Comparison of ENCODE assay signal across 12 mouse cellular contexts in genomic region chr10:94823971-94824760, GRCm38 (mm10).
A peak's percentile ranks its signal among the peaks of the same experiment; 100 is the strongest.
DNase-seq lines count a peak whose midpoint lies in the region; ATAC-seq and TF ChIP-seq lines count a peak whose summit lies in the region.
"Had no signal": no experiment of that assay in that cellular context is flagged by ENCODE, and none has a peak within 500 bp of the region (broad histone marks: within the 10 kb centered on the region; RNA-seq: fewer than 3 reads in every experiment).

No protein-coding gene starts in this region.

- no peaks in the 10 kb centered on the region for H3K9me3 ChIP-seq in midbrain, embryonic 16.5 days (replicated peaks; ENCODE audit: control insufficient read depth, low read length, poor library complexity, severe bottlenecking)
- H3K9me3 ChIP-seq in midbrain, postnatal 0 days (ENCODE audit: low read length), result no peaks in the 10 kb centered on the region
- H3K9me3 ChIP-seq in limb, embryonic 11.5 days (ENCODE audit: control insufficient read depth, low read length), result no peaks in the 10 kb centered on the region
- H3K9me3 ChIP-seq: megakaryocyte, embryonic 14.5 days had no signal

- WGBS in midbrain, embryonic 16.5 days, result 47% methylated on average over 11 of the region's 11 CpGs
- 47% methylated on average over 11 of the region's 11 CpGs for WGBS in midbrain, postnatal 0 days
- 14% methylated on average over 11 of the region's 11 CpGs for WGBS in limb, embryonic 11.5 days
- WGBS in thymus, adult 2 months, result 80% methylated on average over 11 of the region's 11 CpGs

- TF ChIP-seq CTCF in midbrain, postnatal 0 days (IDR thresholded peaks at IDR 0.05), result no peak
- TF ChIP-seq CTCF in thymus, adult 2 months (IDR thresholded peaks at IDR 0.05; ENCODE audit: borderline replicate concordance, control insufficient read depth, extremely low read depth, insufficient read depth, low read length, poor library complexity), result no peak

- no peak overlapping the region for H3K27ac ChIP-seq in midbrain, embryonic 16.5 days (ENCODE audit: low read length)
- H3K27ac ChIP-seq in midbrain, postnatal 0 days (ENCODE audit: low read depth, low read length), result no peak overlapping the region
- no peak overlapping the region for H3K27ac ChIP-seq in limb, embryonic 11.5 days (replicated peaks; ENCODE audit: low read depth, low read length)
- H3K27ac ChIP-seq in thymus, adult 2 months (ENCODE audit: control insufficient read depth, insufficient read depth, low read length), result no peak overlapping the region

- no peak overlapping the region for H3K9ac ChIP-seq in midbrain, embryonic 16.5 days (ENCODE audit: low read depth, low read length)
- H3K9ac ChIP-seq in midbrain, postnatal 0 days (replicated peaks; ENCODE audit: low read length, poor library complexity, severe bottlenecking), result no peak overlapping the region
- no peak overlapping the region; the same call in 1 of the 2 replicates for H3K9ac ChIP-seq in limb, embryonic 11.5 days (ENCODE audit: low read length)

- ATAC-seq in midbrain, embryonic 16.5 days, result 0 out of 2 replicates have a peak, but pooled peaks have one; percentile 11
- no peak for ATAC-seq in midbrain, postnatal 0 days (ENCODE audit: low FRiP score)
- 0 out of 2 replicates have a peak, but pooled peaks have one; percentile 35 for ATAC-seq in limb, embryonic 11.5 days (ENCODE audit: insufficient number of reproducible peaks, low FRiP score, low TSS enrichment, low read depth)

- peak; percentile 15 for DNase-seq in gastrocnemius, postnatal 25 days
- no peak for DNase-seq in gastrocnemius, adult 8-10 months (ENCODE audit: low spot score in 2 of 2)
- DNase-seq in midbrain, postnatal 0 days (ENCODE audit: low spot score), result no peak
- peak; percentile 44 for DNase-seq in limb, embryonic 11.5 days (ENCODE audit: low spot score)
- peak; percentile 36 for DNase-seq in splenic B cell, adult 2 months (ENCODE audit: low read depth, low spot score)
- no peak for DNase-seq in thymus, postnatal 14 days
- DNase-seq in thymus, adult 2 months, result no peak
- DNase-seq: B cell, adult 2 months; cerebellum, postnatal 36 days; kidney, postnatal 36 days had no signal

- peaks cover 6% of the 10 kb centered on the region; the same call in 1 of the 2 replicates for H3K4me1 ChIP-seq in midbrain, embryonic 16.5 days (ENCODE audit: control insufficient read depth, insufficient read depth, low read length)
- no peaks in the 10 kb centered on the region for H3K4me1 ChIP-seq in midbrain, postnatal 0 days (ENCODE audit: insufficient read depth, low read length)
- H3K4me1 ChIP-seq in limb, embryonic 11.5 days (ENCODE audit: control insufficient read depth, insufficient read depth, low read length), result peaks cover 6% of the 10 kb centered on the region
- H3K4me1 ChIP-seq in thymus, adult 2 months (replicated peaks; ENCODE audit: control insufficient read depth, insufficient read depth, low read length), result peaks cover 18% of the 10 kb centered on the region

- no peak overlapping the region for H3K4me3 ChIP-seq in midbrain, embryonic 16.5 days (ENCODE audit: low read depth, low read length)
- H3K4me3 ChIP-seq in midbrain, postnatal 0 days (ENCODE audit: low read depth, low read length), result no peak overlapping the region
- no peak overlapping the region for H3K4me3 ChIP-seq in limb, embryonic 11.5 days (ENCODE audit: low read depth, low read length)
- H3K4me3 ChIP-seq in thymus, adult 2 months (ENCODE audit: control insufficient read depth, insufficient read depth, low read length), result no peak overlapping the region
- H3K4me3 ChIP-seq: megakaryocyte, embryonic 14.5 days had no signal

- no peaks in the 10 kb centered on the region for H3K27me3 ChIP-seq in midbrain, embryonic 16.5 days (ENCODE audit: control insufficient read depth, insufficient read depth, low read depth, low read length)
- no peaks in the 10 kb centered on the region for H3K27me3 ChIP-seq in midbrain, postnatal 0 days (ENCODE audit: insufficient read depth, low read length)
- no peaks in the 10 kb centered on the region for H3K27me3 ChIP-seq in limb, embryonic 11.5 days (ENCODE audit: control insufficient read depth, insufficient read depth, low read length)
- no peaks in the 10 kb centered on the region for H3K27me3 ChIP-seq in splenic B cell, adult 2 months (ENCODE audit: control insufficient read depth, insufficient read depth, low read length, poor library complexity, severe bottlenecking)
- no peaks in the 10 kb centered on the region for H3K27me3 ChIP-seq in thymus, adult 2 months (ENCODE audit: control insufficient read depth, insufficient read depth, low read length)
- H3K27me3 ChIP-seq: megakaryocyte, embryonic 14.5 days had no signal

- no peak overlapping the region for H3K4me2 ChIP-seq in midbrain, embryonic 16.5 days (ENCODE audit: low read length)
- no peak overlapping the region for H3K4me2 ChIP-seq in midbrain, postnatal 0 days (ENCODE audit: low read depth, low read length, poor library complexity, severe bottlenecking)
- H3K4me2 ChIP-seq in limb, embryonic 11.5 days (ENCODE audit: low read depth, severe bottlenecking), result no peak overlapping the region

- no peak for TF ChIP-seq POLR2A in thymus, adult 2 months (IDR thresholded peaks at IDR 0.05; ENCODE audit: control insufficient read depth, extremely low read depth, insufficient read depth, low read length, poor library complexity)

- peaks cover 14% of the 10 kb centered on the region for H3K36me3 ChIP-seq in midbrain, embryonic 16.5 days (ENCODE audit: control insufficient read depth, insufficient read depth, low read length)
- peaks cover 1% of the 10 kb centered on the region for H3K36me3 ChIP-seq in midbrain, postnatal 0 days (ENCODE audit: insufficient read depth, low read length)
- no peaks in the 10 kb centered on the region for H3K36me3 ChIP-seq in limb, embryonic 11.5 days (ENCODE audit: control insufficient read depth, insufficient read depth, low read length)
- peaks cover 5% of the 10 kb centered on the region; the same call in 1 of the 2 replicates for H3K36me3 ChIP-seq in splenic B cell, adult 2 months (ENCODE audit: control insufficient read depth, insufficient read depth, low read length, poor library complexity, severe bottlenecking)
- H3K36me3 ChIP-seq in thymus, adult 2 months (ENCODE audit: control insufficient read depth, insufficient read depth, low read length), result no peaks in the 10 kb centered on the region

Comparison
In these comparisons a context has a peak if more than half of its experiments do, and no peak if none do; other contexts are left out.
1. DNase-seq: peak in gastrocnemius, postnatal 25 days (single experiment), limb, embryonic 11.5 days (single experiment) and splenic B cell, adult 2 months (single experiment); none in gastrocnemius, adult 8-10 months (0 of 2), midbrain, postnatal 0 days (single experiment), thymus, postnatal 14 days (single experiment) and thymus, adult 2 months (single experiment).